Mouse (Mus musculus) MEL (cell line): ENCODE measurements around the gene Epyc. TPM values are rescaled to one million over a fixed set of nuclear protein-coding genes. Genes with fewer than 3 reads are reported as not detected.

Experiments
- DNase-seq: peaks from one replicate; pipeline ENCODE4 v3.0.0; 2011; ENCODE audit warnings: low read depth, low spot score
- H3K27ac ChIP-seq: 2 replicates; pipeline ENCODE4 v1.5.1; 2012; ENCODE audit warnings: low read depth, mild to moderate bottlenecking, control low read depth, low read length, moderate library complexity; ENCODE audit not compliant: control insufficient read depth
- H3K27me3 ChIP-seq, 2 experiments: fragments of 150-350 bp in 1 of 2; sonication (generic) in 1 of 2; 2 replicates each; pipeline ENCODE4 v1.6.1; 2012; ENCODE audit warnings: low read length in 2 of 2, mild to moderate bottlenecking in 2 of 2, improper control_type of control experiment in 1 of 2, moderate library complexity in 1 of 2; ENCODE audit not compliant: insufficient read depth in 2 of 2, control insufficient read depth in 1 of 2
- H3K36me3 ChIP-seq, 2 experiments: 2 replicates each; pipeline ENCODE4 v1.6.1; 2012 to 2014; ENCODE audit warnings: low read length in 2 of 2, improper control_type of control experiment in 1 of 2, inconsistent platforms in 1 of 2, mild to moderate bottlenecking in 1 of 2; ENCODE audit not compliant: insufficient read depth in 2 of 2, control insufficient read depth in 1 of 2
- H3K4me1 ChIP-seq, 2 experiments: fragments of 150-350 bp in 1 of 2; sonication (generic) in 1 of 2; 2 replicates each; pipeline ENCODE4 v1.6.1; 2012; ENCODE audit warnings: low read length in 2 of 2, improper control_type of control experiment in 1 of 2, mild to moderate bottlenecking in 1 of 2; ENCODE audit not compliant: insufficient read depth in 2 of 2, control insufficient read depth in 1 of 2
- H3K4me3 ChIP-seq, 2 experiments: fragments of 150-350 bp in 1 of 2; sonication (generic) in 1 of 2; 2 replicates each; pipeline ENCODE4 v1.5.1; 2012; ENCODE audit warnings: low read depth in 2 of 2, low read length in 2 of 2, mild to moderate bottlenecking in 2 of 2, moderate library complexity in 2 of 2, control low read depth in 1 of 2, improper control_type of control experiment in 1 of 2; ENCODE audit not compliant: control insufficient read depth in 1 of 2, insufficient read depth in 1 of 2
- H3K79me2 ChIP-seq: 2 replicates; pipeline ENCODE4 v1.6.1; 2012; ENCODE audit warnings: mild to moderate bottlenecking, low read length, moderate library complexity; ENCODE audit not compliant: control insufficient read depth, poor library complexity, insufficient read depth
- H3K9ac ChIP-seq: 2 replicates; pipeline ENCODE4 v1.6.1; 2012; ENCODE audit warnings: low read depth, mild to moderate bottlenecking, control low read depth, low read length, moderate library complexity; ENCODE audit not compliant: control insufficient read depth, poor library complexity, severe bottlenecking
- H3K9me3 ChIP-seq: fragments of 150-350 bp; sonication (generic); replicated peaks from 2 replicates; pipeline ENCODE4 v1.6.1; 2012; ENCODE audit warnings: mild to moderate bottlenecking, low read length, improper control_type of control experiment, moderate library complexity; ENCODE audit not compliant: insufficient read depth
- BHLHE40 ChIP-seq: IDR thresholded peaks from 2 replicates; pipeline ENCODE4 v1.6.1; 2012; ENCODE audit warnings: low read depth, mild to moderate bottlenecking, inconsistent platforms, low read length, improper control_type of control experiment, borderline replicate concordance
- CHD1 ChIP-seq: IDR thresholded peaks from 2 replicates; pipeline ENCODE4 v1.6.1; 2012; ENCODE audit warnings: low read depth, mild to moderate bottlenecking, inconsistent platforms, low read length, improper control_type of control experiment
- CHD2 ChIP-seq: IDR thresholded peaks from 2 replicates; pipeline ENCODE4 v1.6.1; 2011; ENCODE audit warnings: low read length, improper control_type of control experiment
- EP300 ChIP-seq, 2 experiments: IDR thresholded peaks; 2 replicates each; pipeline ENCODE4 v1.6.1; 2011; ENCODE audit warnings: improper control_type of control experiment in 2 of 2, low read length in 2 of 2, low read depth in 1 of 2, mild to moderate bottlenecking in 1 of 2
- GABPA ChIP-seq: IDR thresholded peaks from 2 replicates; pipeline ENCODE4 v1.6.1; 2012; ENCODE audit warnings: low read depth, mild to moderate bottlenecking, inconsistent platforms, low read length, improper control_type of control experiment, moderate library complexity
- GATA1 ChIP-seq: IDR thresholded peaks from 2 replicates; pipeline ENCODE4 v1.6.1; 2011; ENCODE audit warnings: low read depth, low read length, improper control_type of control experiment
- JUND ChIP-seq: IDR thresholded peaks from 2 replicates; pipeline ENCODE4 v1.6.1; 2011; ENCODE audit warnings: low read depth, mild to moderate bottlenecking, improper control_type of control experiment, low read length
- KAT2A ChIP-seq: conservative IDR thresholded peaks from 2 replicates; pipeline ENCODE4 v1.6.1; 2012; ENCODE audit warnings: low read depth, low read length, improper control_type of control experiment, inconsistent platforms
- MAX ChIP-seq: IDR thresholded peaks from 2 replicates; pipeline ENCODE4 v1.6.1; 2011; ENCODE audit warnings: low read length, improper control_type of control experiment
- MAZ ChIP-seq: IDR thresholded peaks from 2 replicates; pipeline ENCODE4 v1.6.1; 2012; ENCODE audit warnings: low read depth, mild to moderate bottlenecking, inconsistent platforms, low read length, improper control_type of control experiment
- MEF2A ChIP-seq: IDR thresholded peaks from 2 replicates; pipeline ENCODE4 v1.6.1; 2014; ENCODE audit warnings: low read depth, mild to moderate bottlenecking, inconsistent platforms, low read length, improper control_type of control experiment; ENCODE audit not compliant: poor library complexity, insufficient replicate concordance, severe bottlenecking; ENCODE audit errors: extremely low read depth
- MYB ChIP-seq: IDR thresholded peaks from 2 replicates; pipeline ENCODE4 v1.6.1; 2011; ENCODE audit warnings: mild to moderate bottlenecking, low read depth, low read length, improper control_type of control experiment
- NRF1 ChIP-seq: IDR thresholded peaks from 2 replicates; pipeline ENCODE4 v1.6.1; 2014; ENCODE audit warnings: low read depth, mild to moderate bottlenecking, inconsistent platforms, low read length, improper control_type of control experiment, moderate library complexity; ENCODE audit not compliant: poor library complexity, insufficient read depth, severe bottlenecking
- POLR2AphosphoS2 ChIP-seq: IDR thresholded peaks from 2 replicates; pipeline ENCODE4 v1.6.1; 2011; ENCODE audit warnings: low read length, improper control_type of control experiment
- RAD21 ChIP-seq: IDR thresholded peaks from 2 replicates; pipeline ENCODE4 v1.6.1; 2011; ENCODE audit warnings: mild to moderate bottlenecking, low read depth, low read length, improper control_type of control experiment
- TCF12 ChIP-seq: IDR thresholded peaks from 2 replicates; pipeline ENCODE4 v1.6.1; 2014; ENCODE audit warnings: low read depth, mild to moderate bottlenecking, inconsistent platforms, low read length, improper control_type of control experiment, moderate library complexity
- USF1 ChIP-seq: IDR thresholded peaks from 2 replicates; pipeline ENCODE4 v1.6.1; 2014; ENCODE audit warnings: low read depth, mild to moderate bottlenecking, inconsistent platforms, low read length, improper control_type of control experiment, moderate library complexity
- ZKSCAN1 ChIP-seq: IDR thresholded peaks from 2 replicates; pipeline ENCODE4 v1.6.1; 2012; ENCODE audit warnings: low read depth, mild to moderate bottlenecking, inconsistent platforms, low read length, improper control_type of control experiment, moderate library complexity
- polyA plus RNA-seq, 2 experiments: library from polyadenylated mRNA; stranded (reverse) in 1 of 2; unstranded in 1 of 2; fragments of >175 nt in 1 of 2; fragments of >200 nt in 1 of 2; gene quantifications; 2 replicates each; pipeline versions ENCODE4 v1.2.1 to v1.2.4; 2012; ENCODE audit warnings: low replicate concordance in 2 of 2, low read depth in 1 of 2; ENCODE audit not compliant: insufficient read length in 2 of 2, insufficient read depth in 1 of 2, missing spikeins in 1 of 2
- total RNA-seq: library from RNA; depleted of rRNA; stranded (reverse); fragments of 300-350 nt; gene quantifications from 2 replicates; pipeline ENCODE4 v1.2.3, GENCODE M21; 2012

Gene Epyc
- total and polyA plus RNA-seq, 3 experiments: not detected

DNA sequence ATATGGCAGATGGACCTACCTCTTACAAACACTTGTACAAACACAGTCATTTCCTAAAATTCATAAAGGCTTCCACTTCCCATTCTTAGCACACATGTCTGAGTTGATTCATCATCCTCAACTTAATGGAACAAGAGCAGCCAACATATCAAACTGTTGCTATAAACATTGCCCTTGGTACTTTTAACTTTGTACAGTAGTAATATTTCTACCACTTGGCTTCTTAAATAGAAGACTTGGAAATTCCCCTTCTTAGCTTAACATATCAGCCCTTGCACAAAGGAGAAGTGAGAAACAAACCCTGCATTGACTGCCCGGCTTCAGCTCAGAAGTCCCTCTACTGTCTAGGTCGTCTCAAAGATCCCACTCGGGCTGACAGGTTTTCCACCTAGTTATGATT lies 12.8 kb upstream of the Epyc start:
- TF ChIP-seq KAT2A: no peak
- no peak for TF ChIP-seq MEF2A
- TF ChIP-seq CHD1: no peak
- no peak for TF ChIP-seq NRF1
- no peak for TF ChIP-seq ZKSCAN1
- TF ChIP-seq RAD21: no peak
- no peak for TF ChIP-seq CHD2
- TF ChIP-seq BHLHE40: no peak
- no peak for TF ChIP-seq TCF12
- no peak for TF ChIP-seq JUND
- no peak for TF ChIP-seq POLR2AphosphoS2
- TF ChIP-seq EP300 (IDR thresholded peaks at IDR 0.05; ENCODE audit: low read depth in 1 of 2, low read length in 2 of 2): no peak
- no peak for TF ChIP-seq MYB
- TF ChIP-seq MAZ: no peak
- TF ChIP-seq USF1: no peak
- no peak for TF ChIP-seq GATA1
- no peak for TF ChIP-seq GABPA

DNA sequence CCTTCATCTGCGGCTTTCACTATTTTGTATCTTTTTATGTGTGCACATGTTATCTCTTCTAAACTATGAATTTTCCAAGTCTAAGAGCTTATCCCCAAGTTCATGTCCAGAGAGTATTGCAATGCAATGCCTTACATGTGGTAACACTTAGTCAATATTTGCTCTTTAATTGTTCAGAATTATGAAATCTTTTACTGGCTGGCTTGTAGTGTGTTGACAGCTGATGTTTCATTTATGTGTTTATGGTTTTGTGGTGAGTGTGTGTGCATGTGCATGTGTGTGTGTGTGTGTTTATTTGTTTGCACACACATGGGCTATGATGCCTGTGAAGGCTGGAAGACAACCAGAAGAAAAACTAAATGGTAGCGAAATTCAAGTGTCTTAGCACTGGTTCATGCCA lies 1.9 kb upstream of the Epyc start:
- Histone ChIP-seq H3K4me1 (no peaks in the 10 kb centered on the region), H3K4me3 (no peak overlapping the region), H3K79me2 (no peaks in the 10 kb centered on the region), H3K27me3 (no peaks in the 10 kb centered on the region), H3K27ac (no peak overlapping the region), H3K9me3 (no peaks in the 10 kb centered on the region), H3K9ac (no peak overlapping the region), H3K36me3 (no peaks in the 10 kb centered on the region)
- DNase-seq: no peak
- no peak for TF ChIP-seq MAX

More for the DNA sequence above, 12.8 kb upstream of the Epyc start:
- H3K36me3 ChIP-seq: no peaks in the 10 kb centered on the region
- H3K9ac ChIP-seq: no peak overlapping the region
- no peak overlapping the region for H3K27ac ChIP-seq
- no peaks in the 10 kb centered on the region for H3K79me2 ChIP-seq
- no peaks in the 10 kb centered on the region for H3K9me3 ChIP-seq
- H3K4me1 ChIP-seq: no peaks in the 10 kb centered on the region
- H3K4me3 ChIP-seq: no peak overlapping the region
- DNase-seq: no peak
- H3K27me3 ChIP-seq: no peaks in the 10 kb centered on the region
